Mouse (Mus musculus) kidney, postnatal 0 days (tissue): Measurements from ENCODE around the gene Med27. TPM values are rescaled to one million over a fixed set of nuclear protein-coding genes. Genes with fewer than 3 reads are reported as not detected.

Source experiments
- ATAC-seq: fragments of 200-750 bp; cut with Nextera tagmentation; replicated peaks from 2 replicates; pipeline ENCODE4 v1.8.0; 2017; ENCODE audit warnings: low read depth, moderate number of reproducible peaks, moderate TSS enrichment, moderate library complexity; ENCODE audit not compliant: low FRiP score
- DNase-seq: peaks from one replicate; pipeline ENCODE4 v3.0.0-alpha.2; 2016; ENCODE audit warnings: low spot score
- H3K27ac ChIP-seq: fragments of 300-500 bp; sonication (generic); 2 replicates; pipeline ENCODE4 v1.5.1; 2014; ENCODE audit warnings: mild to moderate bottlenecking
- H3K27me3 ChIP-seq: fragments of 300-500 bp; sonication (generic); 2 replicates; pipeline ENCODE4 v1.6.1; 2014; ENCODE audit warnings: low read length, mixed read lengths; ENCODE audit not compliant: insufficient read depth
- H3K36me3 ChIP-seq: fragments of 300-500 bp; sonication (generic); 2 replicates; pipeline ENCODE4 v1.6.1; 2014; ENCODE audit warnings: low read length, mixed read lengths; ENCODE audit not compliant: insufficient read depth
- H3K4me1 ChIP-seq: fragments of 300-500 bp; sonication (generic); replicated peaks from 2 replicates; pipeline ENCODE4 v1.6.1; 2014; ENCODE audit warnings: antibody characterized with exemption, low read length, mixed read lengths; ENCODE audit not compliant: insufficient read depth
- H3K4me2 ChIP-seq: fragments of 300-500 bp; sonication (generic); 2 replicates; pipeline ENCODE4 v1.6.1; 2014; ENCODE audit warnings: mild to moderate bottlenecking, low read length, moderate library complexity, mixed read lengths
- H3K4me3 ChIP-seq: fragments of 300-500 bp; sonication (generic); replicated peaks from 2 replicates; pipeline ENCODE4 v1.5.1; 2014; ENCODE audit warnings: low read depth, low read length
- H3K9ac ChIP-seq: fragments of 300-500 bp; sonication (generic); 2 replicates; pipeline ENCODE4 v1.6.1; 2014; ENCODE audit warnings: low read depth, low read length
- H3K9me3 ChIP-seq: fragments of 300-500 bp; sonication (generic); replicated peaks from 2 replicates; pipeline ENCODE4 v1.6.1; 2016; ENCODE audit warnings: low read length, inconsistent platforms, mixed read lengths
- CTCF ChIP-seq: IDR thresholded peaks from 2 replicates; pipeline ENCODE4 v1.5.1; 2016; ENCODE audit warnings: antibody characterized with exemption, low read depth, mild to moderate bottlenecking, moderate library complexity
- WGBS: fragments of 180-500 bp; shearing (Covaris S2); extraction: QIAGEN DNeasy Blood & Tissue Kit; methylation state at CpG from one replicate; pipeline ENCODE4 v1.1.7; 2014; 5-methylcytosine and 5-hydroxymethylcytosine counted together
- polyA plus RNA-seq: library from polyadenylated mRNA; unstranded; fragments of >200 nt; fragmentation: Nextera tagmentation; extraction: Ambion mirVana; gene quantifications from 2 replicates; pipeline ENCODE4 v1.2.1, GENCODE M21; 2015

Med27 gene
- polyA plus RNA-seq, 1 experiment from 2014 or later, result 38.1 TPM

DNA sequence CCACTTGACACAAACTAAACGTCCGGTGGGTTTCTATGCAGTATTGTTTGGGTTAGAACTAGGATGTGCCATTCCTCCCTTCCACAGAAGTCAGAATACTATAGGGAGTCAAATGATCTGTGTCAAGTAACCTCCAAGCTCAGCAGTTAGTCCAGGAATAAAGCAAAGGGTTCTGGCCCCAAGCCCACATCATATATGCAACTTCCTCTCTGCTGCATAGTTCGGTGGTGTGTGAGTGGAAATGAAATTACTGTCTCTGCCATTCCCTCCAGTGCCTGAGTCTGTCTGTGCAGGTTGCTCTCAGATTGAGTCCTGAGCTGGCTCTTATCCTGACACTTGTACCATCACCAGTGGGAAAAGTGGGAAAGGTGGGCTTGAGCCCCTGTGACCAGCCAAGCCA lies 65.8 kb downstream of the Med27 start:
- no peaks in the 10 kb centered on the region for H3K9me3 ChIP-seq
- ATAC-seq (no peak), DNase-seq (no peak)
- H3K4me3 ChIP-seq, result no peak overlapping the region
- H3K27ac ChIP-seq, result no peak overlapping the region
- peaks cover 8% of the 10 kb centered on the region; the same call in 1 of the 2 replicates for H3K4me1 ChIP-seq
- H3K9ac ChIP-seq, result no peak overlapping the region
- H3K4me2 ChIP-seq, result no peak overlapping the region
- WGBS, result 48% methylated on average over 3 of the region's 3 CpGs
- H3K27me3 ChIP-seq, result no peaks in the 10 kb centered on the region
- no peak for TF ChIP-seq CTCF
- H3K36me3 ChIP-seq, result no peaks in the 10 kb centered on the region

DNA sequence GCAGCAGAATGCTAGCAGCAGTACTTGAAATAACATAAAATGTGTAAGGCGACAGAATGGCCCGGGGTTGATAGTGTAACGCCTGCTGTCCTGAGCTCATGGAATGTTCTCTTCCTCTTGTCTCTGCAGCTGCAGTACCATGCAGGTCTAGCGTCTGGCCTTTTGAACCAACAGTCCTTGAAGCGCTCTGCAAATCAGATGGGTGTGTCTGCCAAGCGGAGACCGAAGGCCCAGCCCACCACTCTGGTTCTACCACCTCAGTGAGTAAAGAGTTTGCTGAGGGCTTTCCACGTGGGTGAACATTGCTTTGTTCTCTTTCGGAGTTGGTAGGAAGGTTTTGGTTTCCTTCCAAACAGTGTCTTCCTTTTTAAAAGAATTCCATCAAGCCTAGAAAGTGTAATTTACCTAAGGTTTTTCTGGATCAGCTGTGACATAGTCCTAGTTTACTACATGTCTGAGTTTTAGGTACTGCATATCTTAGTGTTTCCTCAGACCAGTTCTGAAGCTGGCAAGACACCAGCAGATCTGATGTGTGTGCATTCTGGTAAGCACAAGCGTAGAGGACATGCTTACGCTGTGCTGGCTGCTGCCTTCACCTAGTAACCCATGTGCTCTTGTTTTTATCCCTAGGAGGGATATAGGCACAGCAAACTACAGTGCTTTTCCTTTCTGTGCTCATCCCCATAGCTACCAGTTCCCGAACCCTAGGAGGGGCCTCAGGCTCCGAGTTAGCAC lies 66.8 kb downstream of the Med27 start:
- Histone ChIP-seq H3K4me1 (peaks cover 8% of the 10 kb centered on the region; the same call in 1 of the 2 replicates), H3K36me3 (no peaks in the 10 kb centered on the region), H3K9me3 (no peaks in the 10 kb centered on the region), H3K27ac (no peak overlapping the region), H3K9ac (no peak overlapping the region), H3K4me3 (no peak overlapping the region), H3K27me3 (no peaks in the 10 kb centered on the region), H3K4me2 (no peak overlapping the region)
- ATAC-seq (no peak), DNase-seq (peak; percentile 32)
- TF ChIP-seq CTCF, result no peak
- 50% methylated on average over 13 of the region's 13 CpGs for WGBS

DNA sequence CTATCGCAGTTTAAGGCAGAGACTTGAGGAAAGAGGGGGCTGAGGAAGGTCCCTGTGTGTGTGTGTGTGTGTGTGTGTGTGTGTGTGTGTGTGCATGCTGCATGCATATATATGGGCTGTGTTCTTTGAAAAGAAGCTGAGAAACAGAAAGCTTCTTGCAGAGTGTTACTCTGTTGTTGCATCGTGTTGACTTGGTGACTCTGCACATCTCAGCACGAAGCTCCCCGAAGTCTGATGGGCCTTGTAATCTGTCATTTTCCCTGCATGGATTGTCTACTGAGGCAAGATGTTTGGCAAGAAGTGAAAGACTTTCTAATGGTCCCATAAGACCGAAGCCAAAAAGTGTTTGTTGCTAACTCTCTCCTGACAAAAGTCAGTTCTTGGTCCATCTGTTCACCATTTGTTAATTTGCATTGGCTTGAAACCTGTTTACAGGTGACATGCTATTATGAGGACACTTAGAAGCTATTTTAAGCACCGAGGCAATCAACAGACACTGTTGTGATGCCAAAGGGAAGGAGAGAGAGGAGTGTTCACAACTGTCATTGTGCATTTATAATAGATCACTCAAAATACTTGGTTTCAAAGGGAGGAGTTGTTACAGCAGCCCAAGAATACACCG lies 68.3 kb downstream of the Med27 start:
- Histone ChIP-seq H3K4me3 (no peak overlapping the region), H3K36me3 (no peaks in the 10 kb centered on the region), H3K27me3 (no peaks in the 10 kb centered on the region), H3K9me3 (no peaks in the 10 kb centered on the region), H3K4me1 (peaks cover 8% of the 10 kb centered on the region; the same call in 1 of the 2 replicates), H3K4me2 (no peak overlapping the region), H3K27ac (no peak overlapping the region), H3K9ac (no peak overlapping the region)
- TF ChIP-seq CTCF, result no peak
- WGBS, result 83% methylated on average over 7 of the region's 7 CpGs
- DNase-seq (no peak), ATAC-seq (no peak)

DNA sequence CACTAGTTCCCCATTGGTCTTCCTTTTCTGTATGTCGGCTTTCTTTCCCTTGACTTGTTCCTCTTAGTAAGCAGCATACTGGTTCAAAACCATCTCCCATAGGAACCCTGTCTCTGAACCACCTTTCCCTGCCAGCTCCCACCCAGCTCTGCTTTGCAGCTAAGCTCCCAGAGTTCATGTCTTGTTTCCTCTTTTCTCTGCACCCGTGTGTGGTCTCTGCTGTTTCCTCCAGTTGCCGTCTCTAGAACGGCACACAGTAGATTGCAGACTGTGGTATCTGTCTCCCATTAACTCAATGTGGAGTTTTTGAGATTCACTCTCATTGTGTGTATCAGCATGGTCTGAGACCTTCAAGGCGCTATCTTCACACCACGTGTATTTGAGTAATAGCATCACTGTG lies 71.9 kb downstream of the Med27 start:
- Histone ChIP-seq H3K9ac (no peak overlapping the region), H3K9me3 (no peaks in the 10 kb centered on the region), H3K36me3 (no peaks in the 10 kb centered on the region), H3K27me3 (no peaks in the 10 kb centered on the region), H3K4me1 (no peaks in the 10 kb centered on the region; the same call in 1 of the 2 replicates), H3K4me3 (no peak overlapping the region), H3K27ac (no peak overlapping the region), H3K4me2 (no peak overlapping the region)
- ATAC-seq (no peak), DNase-seq (no peak)
- 70% methylated on average over 6 of the region's 6 CpGs for WGBS
- TF ChIP-seq CTCF, result no peak

DNA sequence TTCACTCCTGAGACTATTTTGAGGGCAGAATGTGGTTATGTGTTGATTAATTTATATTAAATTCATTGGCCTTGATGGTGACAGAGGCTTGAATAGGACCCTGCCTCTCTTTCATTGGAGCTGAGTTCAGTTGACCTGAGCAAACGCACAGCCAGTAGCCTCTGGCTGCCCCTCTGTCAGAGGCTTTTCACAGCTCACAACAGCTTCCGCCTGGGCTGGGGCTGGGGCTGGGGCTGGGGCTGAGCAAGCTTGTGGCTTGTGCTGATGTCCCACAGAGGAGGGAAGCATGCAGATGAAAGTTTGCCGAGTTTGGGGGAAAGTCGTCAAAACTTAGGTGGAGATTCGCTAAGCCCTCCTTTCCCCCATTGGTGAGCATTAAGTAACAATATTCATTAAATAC lies 72.8 kb downstream of the Med27 start:
- 42% methylated on average over 5 of the region's 5 CpGs for WGBS
- 0 out of 2 replicates have a peak, but pooled peaks have one; percentile 29 for ATAC-seq
- no peak for TF ChIP-seq CTCF

DNA sequence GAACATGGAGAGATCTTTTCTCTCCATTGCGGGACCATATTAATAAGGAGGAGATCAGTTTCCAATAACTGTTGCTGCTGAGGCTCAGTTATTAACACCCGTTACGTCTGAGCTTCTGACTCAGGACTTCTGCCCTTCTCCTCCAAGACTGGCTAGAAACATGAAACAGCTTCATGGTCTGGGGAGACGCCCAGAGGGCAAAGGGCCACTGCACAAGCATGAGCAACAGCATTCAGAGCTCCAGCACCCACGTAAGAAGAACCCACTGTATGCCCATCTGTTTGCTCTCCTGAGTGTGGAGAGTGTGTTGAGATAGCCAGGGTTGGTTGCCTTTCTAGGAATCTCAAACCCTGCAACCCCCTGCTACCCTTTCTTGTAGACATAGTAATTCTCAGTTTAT lies 73.3 kb downstream of the Med27 start:
- no peaks in the 10 kb centered on the region for H3K9me3 ChIP-seq
- no peaks in the 10 kb centered on the region; the same call in 1 of the 2 replicates for H3K4me1 ChIP-seq
- H3K36me3 ChIP-seq, result no peaks in the 10 kb centered on the region
- 45% methylated on average over 5 of the region's 5 CpGs for WGBS
- no peak overlapping the region for H3K4me3 ChIP-seq
- peak; percentile 67 for DNase-seq
- no peak overlapping the region for H3K27ac ChIP-seq
- H3K27me3 ChIP-seq, result no peaks in the 10 kb centered on the region
- no peak for ATAC-seq
- peak; percentile 48 for TF ChIP-seq CTCF
- H3K4me2 ChIP-seq, result no peak overlapping the region
- H3K9ac ChIP-seq, result no peak overlapping the region

More for the DNA sequence above, 72.8 kb downstream of the Med27 start:
- H3K4me1 ChIP-seq, result no peaks in the 10 kb centered on the region; the same call in 1 of the 2 replicates
- DNase-seq, result peak; percentile 67
- no peak overlapping the region for H3K4me2 ChIP-seq
- H3K36me3 ChIP-seq, result no peaks in the 10 kb centered on the region
- no peaks in the 10 kb centered on the region for H3K27me3 ChIP-seq
- no peaks in the 10 kb centered on the region for H3K9me3 ChIP-seq
- H3K27ac ChIP-seq, result no peak overlapping the region
- no peak overlapping the region for H3K4me3 ChIP-seq
- no peak overlapping the region for H3K9ac ChIP-seq
